Mouse (Mus musculus): ENCODE measurements around the gene Glis3. TPM values are rescaled to one million over a fixed set of nuclear protein-coding genes. Genes with fewer than 3 reads are reported as not detected.

Gene Glis3
- polyA plus RNA-seq, 2 experiments = 0.08 to 0.14 TPM

- Histone ChIP-seq H3K36me3 (replicated peaks; ENCODE audit: control insufficient read depth, insufficient read depth, low read depth) (no peaks in the 10 kb centered on the region), H3K9ac (replicated peaks) (no peak overlapping the region), H3K4me1 (replicated peaks; ENCODE audit: control insufficient read depth in 2 of 2, insufficient read depth in 2 of 2, low read length in 1 of 2) (no peaks in the 10 kb centered on the region), H3K9me3 (ENCODE audit: control insufficient read depth, low read length) (no peaks in the 10 kb centered on the region), H3K27ac (no peak overlapping the region), H3K4me2 (ENCODE audit: low read depth) (no peak overlapping the region), H3K4me3 (ENCODE audit: insufficient read depth in 1 of 2, low read depth in 2 of 2, low read length in 2 of 2) (no peak overlapping the region), H3K27me3 (ENCODE audit: control insufficient read depth, insufficient read depth, low read length) (no peaks in the 10 kb centered on the region)
- no peak for ATAC-seq (ENCODE audit: insufficient read depth)
- TF ChIP-seq EP300 (IDR thresholded peaks at IDR 0.05; ENCODE audit: low read depth) (no peak), CTCF (IDR thresholded peaks at IDR 0.05; ENCODE audit: low read depth) (no peak)
- 78% methylated on average over 14 of the region's 14 CpGs for WGBS (ENCODE audit: insufficient replicate concordance)
- no peak for DNase-seq (ENCODE audit: low read depth in 3 of 3, low spot score in 3 of 3)
Measured at GRCm38 (mm10) chr19:28500505-28500904, 179.4 kb downstream of the Glis3 start.

- no peaks in the 10 kb centered on the region for H3K4me1 ChIP-seq (replicated peaks; ENCODE audit: control insufficient read depth in 2 of 2, insufficient read depth in 2 of 2, low read length in 1 of 2)
- ATAC-seq (ENCODE audit: insufficient read depth) (no peak), DNase-seq (ENCODE audit: low read depth in 3 of 3, low spot score in 3 of 3) (no peak)
- no peaks in the 10 kb centered on the region for H3K9me3 ChIP-seq (ENCODE audit: control insufficient read depth, low read length)
- 74% methylated on average over 5 of the region's 5 CpGs for WGBS (ENCODE audit: insufficient replicate concordance)
- no peaks in the 10 kb centered on the region for H3K36me3 ChIP-seq (replicated peaks; ENCODE audit: control insufficient read depth, insufficient read depth, low read depth)
- no peak overlapping the region for H3K4me2 ChIP-seq (ENCODE audit: low read depth)
- TF ChIP-seq CTCF (IDR thresholded peaks at IDR 0.05; ENCODE audit: low read depth) (no peak), EP300 (IDR thresholded peaks at IDR 0.05; ENCODE audit: low read depth) (no peak)
- no peaks in the 10 kb centered on the region for H3K27me3 ChIP-seq (ENCODE audit: control insufficient read depth, insufficient read depth, low read length)
- H3K4me3 ChIP-seq (ENCODE audit: insufficient read depth in 1 of 2, low read depth in 2 of 2, low read length in 2 of 2) = no peak overlapping the region
- no peak overlapping the region for H3K9ac ChIP-seq (replicated peaks)
- no peak overlapping the region for H3K27ac ChIP-seq
Measured at GRCm38 (mm10) chr19:28499786-28500185, 180.1 kb downstream of the Glis3 start.

GRCm38 (mm10) chr19:28495926-28496325 is 184.0 kb downstream of the Glis3 start:
- no peaks in the 10 kb centered on the region for H3K4me1 ChIP-seq (replicated peaks; ENCODE audit: control insufficient read depth in 2 of 2, insufficient read depth in 2 of 2, low read length in 1 of 2)
- DNase-seq (ENCODE audit: low read depth in 3 of 3, low spot score in 3 of 3) (no peak), ATAC-seq (ENCODE audit: insufficient read depth) (no peak)
- no peaks in the 10 kb centered on the region for H3K36me3 ChIP-seq (replicated peaks; ENCODE audit: control insufficient read depth, insufficient read depth, low read depth)
- H3K4me2 ChIP-seq (ENCODE audit: low read depth) = no peak overlapping the region
- WGBS (ENCODE audit: insufficient replicate concordance) = 53% methylated on average over 6 of the region's 6 CpGs
- H3K9me3 ChIP-seq (ENCODE audit: control insufficient read depth, low read length) = no peaks in the 10 kb centered on the region
- H3K9ac ChIP-seq (replicated peaks) = no peak overlapping the region
- H3K4me3 ChIP-seq (ENCODE audit: insufficient read depth in 1 of 2, low read depth in 2 of 2, low read length in 2 of 2) = no peak overlapping the region
- no peak for TF ChIP-seq EP300 (IDR thresholded peaks at IDR 0.05; ENCODE audit: low read depth)
- no peak for TF ChIP-seq CTCF (IDR thresholded peaks at IDR 0.05; ENCODE audit: low read depth)
- H3K27ac ChIP-seq = no peak overlapping the region
- no peaks in the 10 kb centered on the region for H3K27me3 ChIP-seq (ENCODE audit: control insufficient read depth, insufficient read depth, low read length)

- WGBS (ENCODE audit: insufficient replicate concordance) = 64% methylated on average over 8 of the region's 8 CpGs
- no peak for DNase-seq (ENCODE audit: low read depth in 3 of 3, low spot score in 3 of 3)
Measured at GRCm38 (mm10) chr19:28493605-28494260, 186.1 kb downstream of the Glis3 start.

GRCm38 (mm10) chr19:28478055-28478454 is 201.8 kb downstream of the Glis3 start:
- H3K36me3 ChIP-seq (replicated peaks; ENCODE audit: control insufficient read depth, insufficient read depth, low read depth) = no peaks in the 10 kb centered on the region
- H3K4me1 ChIP-seq (replicated peaks; ENCODE audit: control insufficient read depth in 2 of 2, insufficient read depth in 2 of 2, low read length in 1 of 2) = no peaks in the 10 kb centered on the region
- H3K27ac ChIP-seq = no peak overlapping the region
- ATAC-seq (ENCODE audit: insufficient read depth) = no peak
- no peak overlapping the region for H3K4me3 ChIP-seq (ENCODE audit: insufficient read depth in 1 of 2, low read depth in 2 of 2, low read length in 2 of 2)
- H3K4me2 ChIP-seq (ENCODE audit: low read depth) = no peak overlapping the region
- no peak overlapping the region for H3K9ac ChIP-seq (replicated peaks)
- H3K27me3 ChIP-seq (ENCODE audit: control insufficient read depth, insufficient read depth, low read length) = no peaks in the 10 kb centered on the region
- no peak for DNase-seq (ENCODE audit: low read depth in 3 of 3, low spot score in 3 of 3)
- H3K9me3 ChIP-seq (ENCODE audit: control insufficient read depth, low read length) = no peaks in the 10 kb centered on the region
- WGBS (ENCODE audit: insufficient replicate concordance) = 64% methylated on average over 6 of the region's 6 CpGs
- TF ChIP-seq EP300 (IDR thresholded peaks at IDR 0.05; ENCODE audit: low read depth) (no peak), CTCF (IDR thresholded peaks at IDR 0.05; ENCODE audit: low read depth) (no peak)

More at GRCm38 (mm10) chr19:28493605-28494260, 186.1 kb downstream of the Glis3 start:
- Histone ChIP-seq H3K9ac (replicated peaks) (no peak overlapping the region), H3K27ac (no peak overlapping the region), H3K4me3 (ENCODE audit: insufficient read depth in 1 of 2, low read depth in 2 of 2, low read length in 2 of 2) (no peak overlapping the region), H3K9me3 (ENCODE audit: control insufficient read depth, low read length) (no peaks in the 10 kb centered on the region), H3K27me3 (ENCODE audit: control insufficient read depth, insufficient read depth, low read length) (no peaks in the 10 kb centered on the region), H3K36me3 (replicated peaks; ENCODE audit: control insufficient read depth, insufficient read depth, low read depth) (no peaks in the 10 kb centered on the region), H3K4me2 (ENCODE audit: low read depth) (no peak overlapping the region), H3K4me1 (replicated peaks; ENCODE audit: control insufficient read depth in 2 of 2, insufficient read depth in 2 of 2, low read length in 1 of 2) (no peaks in the 10 kb centered on the region)
- TF ChIP-seq EP300 (IDR thresholded peaks at IDR 0.05; ENCODE audit: low read depth) (no peak), CTCF (IDR thresholded peaks at IDR 0.05; ENCODE audit: low read depth) (no peak)
- no peak for ATAC-seq (ENCODE audit: insufficient read depth)

Data from liver, embryonic 14.5 days (tissue).